Mouse (Mus musculus) ES-Bruce4 (cell line): Measurements from ENCODE around the gene Fgfr2. TPM values are rescaled to one million over a fixed set of nuclear protein-coding genes. Genes with fewer than 3 reads are reported as not detected.

Experiments used
- H3K27ac ChIP-seq: 2 replicates; pipeline ENCODE4 v1.5.1; 2012; ENCODE audit warnings: low read length, inconsistent platforms; ENCODE audit not compliant: insufficient read depth
- H3K27me3 ChIP-seq: 2 replicates; pipeline ENCODE4 v1.6.1; 2012; ENCODE audit warnings: mild to moderate bottlenecking, low read length, inconsistent platforms; ENCODE audit not compliant: control insufficient read depth, poor library complexity, insufficient read depth, severe bottlenecking
- H3K36me3 ChIP-seq: 2 replicates; pipeline ENCODE4 v1.6.1; 2012; ENCODE audit warnings: inconsistent platforms, mild to moderate bottlenecking, low read length, moderate library complexity; ENCODE audit not compliant: control insufficient read depth, poor library complexity, insufficient read depth, severe bottlenecking
- H3K4me1 ChIP-seq: one replicate; pipeline ENCODE4 v1.8.1; 2011; ENCODE audit warnings: low read length; ENCODE audit not compliant: control insufficient read depth, insufficient read depth
- H3K4me3 ChIP-seq: 2 replicates; pipeline ENCODE4 v1.5.1; 2011; ENCODE audit warnings: low read depth, mild to moderate bottlenecking, low read length
- H3K9ac ChIP-seq: 2 replicates; pipeline ENCODE4 v1.6.1; 2012; ENCODE audit warnings: low read depth, mild to moderate bottlenecking, inconsistent platforms; ENCODE audit not compliant: poor library complexity, severe bottlenecking
- H3K9me3 ChIP-seq: replicated peaks from 2 replicates; pipeline ENCODE4 v1.6.1; 2012; ENCODE audit warnings: mild to moderate bottlenecking, low read length, inconsistent platforms; ENCODE audit not compliant: control insufficient read depth, poor library complexity, insufficient read depth, severe bottlenecking
- CTCF ChIP-seq: IDR thresholded peaks from one replicate; pipeline ENCODE4 v1.8.1; 2011; ENCODE audit warnings: low read depth, low read length
- EP300 ChIP-seq: IDR thresholded peaks from 2 replicates; pipeline ENCODE4 v1.6.1; 2011; ENCODE audit warnings: low read depth, low read length; ENCODE audit not compliant: insufficient read depth
- POLR2A ChIP-seq: IDR thresholded peaks from one replicate; pipeline ENCODE4 v1.8.1; 2011; ENCODE audit warnings: low read length; ENCODE audit not compliant: insufficient read depth
- polyA plus RNA-seq: library from polyadenylated mRNA; stranded (reverse); fragments of >200 nt; gene quantifications from 2 replicates; pipeline ENCODE4 v1.2.4, GENCODE M21; 2011; ENCODE audit warnings: low read depth; ENCODE audit not compliant: missing spikeins, insufficient read depth, insufficient read length

Gene Fgfr2
- polyA plus RNA-seq, 1 experiment: 34.8 TPM

DNA sequence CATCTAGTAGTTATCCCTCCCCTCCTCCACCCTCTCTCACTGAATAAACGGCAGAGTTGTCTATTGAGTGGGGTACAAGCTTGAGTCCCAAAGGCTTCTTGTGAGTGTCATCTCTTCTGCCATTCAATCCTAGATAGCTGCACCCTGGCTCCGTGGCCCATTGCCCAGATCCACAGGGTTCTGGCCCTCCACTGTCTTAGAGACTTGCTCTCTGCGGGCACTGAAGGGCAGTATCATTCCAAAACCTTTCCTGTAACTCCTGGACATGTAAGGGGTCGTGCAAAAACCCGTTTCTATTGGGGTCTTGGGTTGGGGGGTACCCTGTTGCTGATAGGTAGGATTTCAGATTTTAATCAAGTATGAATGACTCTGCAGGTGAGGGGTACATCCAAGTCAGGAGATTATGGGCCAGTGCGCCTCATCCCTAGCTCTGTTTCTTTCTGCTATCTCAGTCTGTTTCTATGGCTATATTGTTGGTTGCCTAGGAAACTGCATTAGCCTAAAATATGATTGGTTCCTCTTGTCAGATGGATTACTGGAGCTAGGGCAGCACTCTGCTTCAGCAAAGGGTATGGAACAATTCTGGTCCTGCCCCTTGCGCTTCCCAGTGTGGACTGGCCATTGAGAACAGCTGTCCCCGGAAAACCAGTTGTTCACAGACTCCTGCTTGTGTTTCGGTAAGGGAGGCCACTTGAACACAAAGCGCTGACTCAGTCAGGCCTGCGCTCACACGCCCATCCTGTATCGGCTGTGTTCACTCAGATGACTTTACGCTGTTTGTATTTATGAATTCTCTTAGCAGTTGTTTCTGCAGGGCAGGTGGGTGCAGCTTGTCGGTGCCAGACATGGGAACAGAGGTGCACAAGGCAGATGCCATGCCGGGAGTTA lies 2426.6 kb downstream of the Fgfr2 start:
- no peaks in the 10 kb centered on the region for H3K27me3 ChIP-seq
- no peaks in the 10 kb centered on the region for H3K9me3 ChIP-seq
- no peak overlapping the region for H3K4me3 ChIP-seq
- TF ChIP-seq POLR2A (no peak), EP300 (no peak), CTCF (no peak)
- H3K36me3 ChIP-seq: no peaks in the 10 kb centered on the region
- no peak overlapping the region for H3K27ac ChIP-seq
- H3K4me1 ChIP-seq: peaks cover 2% of the 10 kb centered on the region
- H3K9ac ChIP-seq: no peak overlapping the region

DNA sequence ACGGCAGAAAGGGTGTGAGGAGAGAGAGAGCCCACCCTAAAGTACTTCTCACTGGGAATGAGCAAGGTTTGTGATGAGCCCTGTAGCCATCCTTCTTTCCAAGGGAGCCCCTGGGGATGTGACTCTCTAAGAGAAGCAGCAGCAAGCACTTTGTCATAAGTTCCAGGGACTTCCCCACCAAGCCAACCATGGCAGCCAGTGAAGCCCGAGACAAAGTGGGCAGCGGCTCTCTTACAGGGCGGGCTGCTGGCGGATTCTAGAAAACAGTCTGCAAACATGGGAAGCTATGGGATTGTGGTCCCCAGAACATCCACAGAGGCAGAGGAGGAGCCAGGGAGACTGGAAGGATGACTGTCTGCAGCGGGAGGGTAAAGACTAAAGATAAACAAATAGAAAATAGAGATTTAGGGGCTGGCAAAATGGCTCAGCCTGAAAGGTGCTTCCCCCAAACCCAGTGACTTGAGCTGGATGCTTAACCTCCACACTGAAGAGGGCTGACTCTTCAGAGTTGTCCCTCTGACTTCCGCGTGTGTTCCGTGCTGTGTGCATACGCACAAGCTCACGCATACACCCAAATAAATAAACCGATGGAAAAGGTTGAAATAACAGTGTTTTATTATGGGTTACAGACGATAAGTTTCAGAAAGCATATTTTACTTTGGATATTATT lies 2427.3 kb downstream of the Fgfr2 start:
- TF ChIP-seq EP300: no peak
- TF ChIP-seq CTCF: no peak
- no peak for TF ChIP-seq POLR2A
- no peaks in the 10 kb centered on the region for H3K36me3 ChIP-seq
- no peak overlapping the region for H3K27ac ChIP-seq
- peaks cover 3% of the 10 kb centered on the region for H3K4me1 ChIP-seq
- no peak overlapping the region for H3K4me3 ChIP-seq
- H3K9me3 ChIP-seq: no peaks in the 10 kb centered on the region
- H3K27me3 ChIP-seq: no peaks in the 10 kb centered on the region
- H3K9ac ChIP-seq: no peak overlapping the region

DNA sequence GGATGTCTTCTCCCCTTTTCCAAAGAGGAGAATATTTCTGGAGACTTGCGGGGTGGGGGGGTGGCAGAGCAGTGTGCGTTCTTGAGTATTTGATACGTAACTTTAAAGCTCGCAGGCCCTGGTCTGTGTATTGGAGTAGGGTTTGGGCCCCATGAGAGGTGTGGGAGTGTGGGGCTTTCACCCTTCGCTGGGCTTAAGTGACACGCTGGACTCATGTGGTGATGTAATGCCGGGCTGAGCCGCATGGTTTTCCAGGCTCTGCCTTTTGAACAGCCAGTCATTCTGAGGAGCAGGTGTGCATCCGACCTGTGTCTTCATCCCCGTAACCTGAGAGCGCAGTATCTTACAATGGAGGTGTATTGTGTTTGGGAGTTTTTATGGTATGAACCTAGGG lies 2429.4 kb downstream of the Fgfr2 start:
- Histone ChIP-seq H3K27ac (peak overlapping the region; percentile 22), H3K4me1 (peaks cover 3% of the 10 kb centered on the region)
- no peak for TF ChIP-seq CTCF
- no peak for TF ChIP-seq EP300
- no peak for TF ChIP-seq POLR2A

DNA sequence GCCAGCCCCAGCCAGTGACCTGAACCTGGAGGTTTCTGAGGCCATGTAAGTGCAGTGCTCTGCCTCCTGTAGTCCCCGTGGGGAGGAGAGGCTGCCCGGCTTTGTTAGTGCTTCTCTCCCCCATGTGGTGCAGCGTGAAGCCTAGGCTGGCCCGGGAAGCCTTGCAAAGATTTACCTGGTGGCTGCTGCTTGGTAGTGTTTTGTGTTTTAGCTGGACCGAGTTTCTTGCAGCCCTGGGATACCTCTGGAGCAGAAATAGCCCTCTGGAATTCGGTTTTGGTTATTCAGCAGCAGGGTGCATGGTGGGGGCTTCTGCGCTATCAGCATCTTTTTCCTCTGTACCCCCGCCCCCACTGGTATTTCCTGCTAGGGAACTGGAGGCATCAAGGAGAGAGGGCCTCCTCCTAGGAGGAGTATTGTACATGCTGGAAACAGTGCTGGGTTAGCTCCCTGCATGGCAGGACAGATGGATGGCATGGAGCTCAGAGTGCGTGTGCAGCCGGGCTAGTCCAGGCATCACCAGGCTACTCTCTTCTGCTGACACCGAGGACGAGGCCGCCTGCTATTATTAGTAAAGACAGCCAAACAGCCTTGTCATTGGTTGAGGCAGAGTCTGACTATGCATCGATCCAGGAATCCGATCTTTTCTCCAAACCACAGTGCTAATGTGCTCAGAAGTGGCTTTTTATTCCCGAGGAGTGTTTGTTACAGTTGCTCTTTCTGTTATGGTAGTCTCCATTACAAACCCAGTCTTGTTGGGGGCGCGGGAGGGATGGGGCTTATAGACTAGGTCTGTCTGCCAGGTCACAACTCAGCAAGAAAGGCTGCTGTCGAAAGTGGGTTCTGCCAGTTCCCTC lies 2430.0 kb downstream of the Fgfr2 start:
- Histone ChIP-seq H3K9ac (peak overlapping the region; percentile 79), H3K4me3 (peak overlapping the region; percentile 78), H3K36me3 (no peaks in the 10 kb centered on the region), H3K9me3 (no peaks in the 10 kb centered on the region), H3K4me1 (peaks cover 3% of the 10 kb centered on the region), H3K27me3 (no peaks in the 10 kb centered on the region), H3K27ac (peak overlapping the region; percentile 36)
- no peak for TF ChIP-seq CTCF
- no peak for TF ChIP-seq EP300
- no peak for TF ChIP-seq POLR2A

More for the DNA sequence above, 2429.4 kb downstream of the Fgfr2 start:
- peak overlapping the region; percentile 79 for H3K9ac ChIP-seq
- H3K36me3 ChIP-seq: no peaks in the 10 kb centered on the region
- no peaks in the 10 kb centered on the region for H3K27me3 ChIP-seq
- H3K9me3 ChIP-seq: no peaks in the 10 kb centered on the region
- H3K4me3 ChIP-seq: peak overlapping the region; percentile 78

DNA sequence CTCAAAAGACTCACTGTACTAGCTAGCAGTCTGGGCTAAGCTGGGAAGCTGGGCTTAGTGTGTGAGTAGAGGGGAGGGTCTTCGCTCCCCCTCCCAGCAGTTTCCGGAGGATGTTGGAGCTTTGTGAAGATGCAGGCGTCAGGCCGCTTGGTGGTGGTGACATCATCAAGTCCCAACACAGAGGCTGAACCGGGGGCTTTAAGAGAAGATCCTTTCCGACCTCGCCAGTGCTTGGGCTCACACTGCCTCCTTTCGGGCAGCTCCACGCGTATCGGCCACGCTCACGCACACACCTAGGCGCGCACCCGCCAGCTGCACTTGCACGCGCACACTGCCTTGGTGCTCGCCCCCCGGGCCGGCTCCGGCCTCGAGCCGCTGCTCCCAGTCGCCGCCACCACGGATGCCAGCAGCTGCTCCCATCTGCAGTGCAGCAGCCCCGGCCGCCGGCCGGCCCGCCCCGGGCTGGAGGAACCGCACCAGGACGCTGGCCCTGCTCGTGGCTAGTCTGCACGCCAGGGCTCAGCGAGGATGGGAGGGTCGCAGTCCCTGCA lies 2430.7 kb downstream of the Fgfr2 start:
- Histone ChIP-seq H3K36me3 (no peaks in the 10 kb centered on the region), H3K9me3 (no peaks in the 10 kb centered on the region), H3K4me3 (peak overlapping the region; percentile 78), H3K4me1 (peaks cover 3% of the 10 kb centered on the region), H3K27me3 (no peaks in the 10 kb centered on the region), H3K27ac (peak overlapping the region; percentile 36), H3K9ac (peak overlapping the region; percentile 79)
- peak; percentile 17 for TF ChIP-seq POLR2A
- TF ChIP-seq EP300: 0 out of 2 replicates have a peak, but pooled peaks have one; percentile 44
- no peak for TF ChIP-seq CTCF
